Mouse (Mus musculus): ENCODE data around the gene Tspan14. TPM values are rescaled to one million over a fixed set of nuclear protein-coding genes. Genes with fewer than 3 reads are reported as not detected.

Tspan14 gene
- total and polyA plus RNA-seq, 2 experiments from 2014 or later, result 43.1 to 43.8 TPM

GRCm38 (mm10) chr14:40919521-40919920, 47.1 kb downstream of the Tspan14 start:
- 89% methylated on average over 7 of the region's 7 CpGs for WGBS
- ATAC-seq, result no peak

GRCm38 (mm10) chr14:40918477-40918876, 48.1 kb downstream of the Tspan14 start:
- ATAC-seq, result no peak
- no peak overlapping the region for H3K4me2 ChIP-seq (ENCODE audit: low read depth)
- no peak for TF ChIP-seq CTCF (IDR thresholded peaks at IDR 0.05; ENCODE audit: low read depth)
- no peak overlapping the region for H3K9ac ChIP-seq
- no peaks in the 10 kb centered on the region for H3K27me3 ChIP-seq (ENCODE audit: insufficient read depth, low read length)
- no peak overlapping the region for H3K4me3 ChIP-seq (ENCODE audit: low read depth, low read length)
- DNase-seq, result no peak
- H3K27ac ChIP-seq (ENCODE audit: low read depth, low read length), result no peak overlapping the region
- H3K9me3 ChIP-seq (ENCODE audit: low read length), result no peaks in the 10 kb centered on the region
- H3K36me3 ChIP-seq (ENCODE audit: insufficient read depth), result peaks cover 24% of the 10 kb centered on the region
- no peaks in the 10 kb centered on the region for H3K4me1 ChIP-seq (ENCODE audit: insufficient read depth)
- 82% methylated on average over 5 of the region's 7 CpGs for WGBS

More at GRCm38 (mm10) chr14:40919521-40919920, 47.1 kb downstream of the Tspan14 start:
- Histone ChIP-seq H3K9ac (no peak overlapping the region), H3K36me3 (ENCODE audit: insufficient read depth) (peaks cover 15% of the 10 kb centered on the region; the same call in 1 of the 2 replicates), H3K9me3 (ENCODE audit: low read length) (no peaks in the 10 kb centered on the region), H3K4me3 (ENCODE audit: low read depth, low read length) (no peak overlapping the region), H3K4me1 (ENCODE audit: insufficient read depth) (no peaks in the 10 kb centered on the region), H3K27me3 (ENCODE audit: insufficient read depth, low read length) (no peaks in the 10 kb centered on the region), H3K4me2 (ENCODE audit: low read depth) (no peak overlapping the region), H3K27ac (ENCODE audit: low read depth, low read length) (no peak overlapping the region)
- DNase-seq, result no peak
- no peak for TF ChIP-seq CTCF (IDR thresholded peaks at IDR 0.05; ENCODE audit: low read depth)

- ATAC-seq (peak; percentile 68), DNase-seq (peak; percentile 89)
- H3K36me3 ChIP-seq (ENCODE audit: insufficient read depth), result peaks cover 32% of the 10 kb centered on the region
- no peak overlapping the region for H3K27ac ChIP-seq (ENCODE audit: low read depth, low read length)
- no peaks in the 10 kb centered on the region for H3K9me3 ChIP-seq (ENCODE audit: low read length)
- peak; percentile 97 for TF ChIP-seq CTCF (IDR thresholded peaks at IDR 0.05; ENCODE audit: low read depth)
- H3K4me2 ChIP-seq (ENCODE audit: low read depth), result no peak overlapping the region
- WGBS, result 0% methylated on average over 1 of the region's 1 CpGs
- no peak overlapping the region for H3K9ac ChIP-seq
- H3K4me1 ChIP-seq (ENCODE audit: insufficient read depth), result no peaks in the 10 kb centered on the region
- no peak overlapping the region for H3K4me3 ChIP-seq (ENCODE audit: low read depth, low read length)
- H3K27me3 ChIP-seq (ENCODE audit: insufficient read depth, low read length), result no peaks in the 10 kb centered on the region
These were observed 49.0 kb downstream of the Tspan14 start for GRCm38 (mm10) chr14:40917632-40918031.

- TF ChIP-seq CTCF (IDR thresholded peaks at IDR 0.05; ENCODE audit: low read depth), result no peak
- Histone ChIP-seq H3K9ac (no peak overlapping the region), H3K9me3 (ENCODE audit: low read length) (no peaks in the 10 kb centered on the region), H3K4me1 (ENCODE audit: insufficient read depth) (no peaks in the 10 kb centered on the region), H3K4me2 (ENCODE audit: low read depth) (no peak overlapping the region), H3K27me3 (ENCODE audit: insufficient read depth, low read length) (no peaks in the 10 kb centered on the region), H3K27ac (ENCODE audit: low read depth, low read length) (no peak overlapping the region), H3K36me3 (ENCODE audit: insufficient read depth) (peaks cover 32% of the 10 kb centered on the region), H3K4me3 (ENCODE audit: low read depth, low read length) (no peak overlapping the region)
- DNase-seq, result no peak
- ATAC-seq, result no peak
- 89% methylated on average over 15 of the region's 15 CpGs for WGBS
These were observed 49.9 kb downstream of the Tspan14 start for GRCm38 (mm10) chr14:40916667-40917066.

- peaks cover 36% of the 10 kb centered on the region for H3K36me3 ChIP-seq (ENCODE audit: insufficient read depth)
- 86% methylated on average over 8 of the region's 8 CpGs for WGBS
- no peak overlapping the region for H3K27ac ChIP-seq (ENCODE audit: low read depth, low read length)
- H3K27me3 ChIP-seq (ENCODE audit: insufficient read depth, low read length), result no peaks in the 10 kb centered on the region
- no peaks in the 10 kb centered on the region for H3K9me3 ChIP-seq (ENCODE audit: low read length)
- no peak overlapping the region for H3K9ac ChIP-seq
- no peaks in the 10 kb centered on the region for H3K4me1 ChIP-seq (ENCODE audit: insufficient read depth)
- no peak for TF ChIP-seq CTCF (IDR thresholded peaks at IDR 0.05; ENCODE audit: low read depth)
- no peak overlapping the region for H3K4me2 ChIP-seq (ENCODE audit: low read depth)
- DNase-seq (no peak), ATAC-seq (no peak)
- H3K4me3 ChIP-seq (ENCODE audit: low read depth, low read length), result no peak overlapping the region
These were observed 50.8 kb downstream of the Tspan14 start for GRCm38 (mm10) chr14:40915838-40916237.

GRCm38 (mm10) chr14:40914701-40915100, 51.9 kb downstream of the Tspan14 start:
- no peaks in the 10 kb centered on the region for H3K4me1 ChIP-seq (ENCODE audit: insufficient read depth)
- no peak overlapping the region for H3K9ac ChIP-seq
- H3K36me3 ChIP-seq (ENCODE audit: insufficient read depth), result peaks cover 47% of the 10 kb centered on the region
- H3K27ac ChIP-seq (ENCODE audit: low read depth, low read length), result no peak overlapping the region
- no peak for DNase-seq
- no peak overlapping the region for H3K4me2 ChIP-seq (ENCODE audit: low read depth)
- H3K27me3 ChIP-seq (ENCODE audit: insufficient read depth, low read length), result no peaks in the 10 kb centered on the region
- no peak for TF ChIP-seq CTCF (IDR thresholded peaks at IDR 0.05; ENCODE audit: low read depth)
- 86% methylated on average over 3 of the region's 3 CpGs for WGBS
- no peak overlapping the region for H3K4me3 ChIP-seq (ENCODE audit: low read depth, low read length)
- ATAC-seq, result no peak
- no peaks in the 10 kb centered on the region for H3K9me3 ChIP-seq (ENCODE audit: low read length)

- ATAC-seq, result no peak
- Histone ChIP-seq H3K9ac (no peak overlapping the region), H3K4me2 (ENCODE audit: low read depth) (no peak overlapping the region), H3K27ac (ENCODE audit: low read depth, low read length) (no peak overlapping the region), H3K4me1 (ENCODE audit: insufficient read depth) (no peaks in the 10 kb centered on the region), H3K4me3 (ENCODE audit: low read depth, low read length) (no peak overlapping the region), H3K36me3 (ENCODE audit: insufficient read depth) (peaks cover 56% of the 10 kb centered on the region), H3K27me3 (ENCODE audit: insufficient read depth, low read length) (no peaks in the 10 kb centered on the region), H3K9me3 (ENCODE audit: low read length) (no peaks in the 10 kb centered on the region)
- 45% methylated on average over 6 of the region's 6 CpGs for WGBS
- no peak for TF ChIP-seq CTCF (IDR thresholded peaks at IDR 0.05; ENCODE audit: low read depth)
- no peak for DNase-seq
These were observed 52.9 kb downstream of the Tspan14 start for GRCm38 (mm10) chr14:40913709-40914108.

- no peaks in the 10 kb centered on the region for H3K9me3 ChIP-seq (ENCODE audit: low read length)
- no peak for TF ChIP-seq CTCF (IDR thresholded peaks at IDR 0.05; ENCODE audit: low read depth)
- no peak overlapping the region for H3K4me3 ChIP-seq (ENCODE audit: low read depth, low read length)
- no peak overlapping the region for H3K4me2 ChIP-seq (ENCODE audit: low read depth)
- H3K27me3 ChIP-seq (ENCODE audit: insufficient read depth, low read length), result no peaks in the 10 kb centered on the region
- DNase-seq (no peak), ATAC-seq (no peak)
- H3K4me1 ChIP-seq (ENCODE audit: insufficient read depth), result no peaks in the 10 kb centered on the region
- no peak overlapping the region for H3K9ac ChIP-seq
- H3K27ac ChIP-seq (ENCODE audit: low read depth, low read length), result no peak overlapping the region
- H3K36me3 ChIP-seq (ENCODE audit: insufficient read depth), result peaks cover 77% of the 10 kb centered on the region
These were observed 55.1 kb downstream of the Tspan14 start for GRCm38 (mm10) chr14:40911529-40911928.
